Mouse (Mus musculus) lung, postnatal 10 days (tissue): Measurements from ENCODE around the gene Pphln1.
A peak's percentile ranks its signal among the peaks of the same experiment; 100 is the strongest.
"Not testable (repeated sequence)": the region's sequence is repeated elsewhere in the genome, so short reads cannot be mapped to it uniquely, and the experiment has no call there.

Experiments used
- DNase-seq: peaks from one replicate; pipeline ENCODE4 v3.0.0; 2021

Pphln1 gene

DNA sequence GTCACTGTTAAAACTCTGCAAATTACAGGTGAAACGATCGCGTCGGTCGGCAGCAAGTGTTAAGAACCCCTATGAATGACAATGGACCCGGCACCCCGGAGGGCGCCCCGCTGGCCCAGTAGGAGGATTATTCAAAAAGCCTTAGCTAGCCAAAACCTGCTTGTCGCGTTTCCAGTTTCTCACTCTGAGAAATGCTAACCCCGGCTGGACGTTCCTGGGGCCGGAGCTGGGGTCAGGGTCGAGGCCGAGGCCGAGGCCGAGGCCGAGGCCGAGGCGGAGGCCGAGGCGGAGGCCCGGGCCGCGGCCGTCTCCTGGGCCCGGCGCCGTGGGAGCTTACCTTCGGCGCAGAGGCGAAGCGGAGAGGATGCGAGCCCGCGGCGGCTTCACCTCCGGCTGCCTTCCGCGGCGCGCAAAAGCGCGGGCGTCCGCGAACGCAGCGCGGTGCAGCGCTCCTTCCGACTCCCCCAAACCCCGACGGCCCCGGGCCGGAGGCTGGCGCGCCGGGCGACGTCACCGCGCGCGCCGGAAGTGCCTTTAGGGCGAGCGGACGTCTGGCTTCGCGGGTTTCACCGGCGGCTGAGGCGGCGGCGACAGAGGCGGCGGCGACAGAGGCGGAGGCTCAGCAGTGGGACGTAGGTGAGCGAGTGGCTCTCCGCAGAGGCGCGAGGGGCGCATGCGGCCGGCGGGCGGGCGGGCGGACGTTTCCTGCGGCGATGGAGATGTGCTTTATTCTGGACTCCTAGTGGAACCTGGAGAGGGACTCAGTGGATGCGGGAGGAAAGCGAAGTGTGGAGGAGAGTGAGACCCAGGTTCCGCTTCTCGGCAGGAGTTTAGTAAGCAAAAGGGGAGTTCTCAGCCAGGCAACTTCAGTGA, at the start of gene Pphln1, which contains the start of gene Zcrb1:
TSS of gene Pphln1 (plus strand) at position 525 of the 873 bp plus-strand sequence.
TSS of gene Zcrb1 (minus strand) at position 509 of the 873 bp plus-strand sequence.
- DNase-seq, result peak; percentile 85

DNA sequence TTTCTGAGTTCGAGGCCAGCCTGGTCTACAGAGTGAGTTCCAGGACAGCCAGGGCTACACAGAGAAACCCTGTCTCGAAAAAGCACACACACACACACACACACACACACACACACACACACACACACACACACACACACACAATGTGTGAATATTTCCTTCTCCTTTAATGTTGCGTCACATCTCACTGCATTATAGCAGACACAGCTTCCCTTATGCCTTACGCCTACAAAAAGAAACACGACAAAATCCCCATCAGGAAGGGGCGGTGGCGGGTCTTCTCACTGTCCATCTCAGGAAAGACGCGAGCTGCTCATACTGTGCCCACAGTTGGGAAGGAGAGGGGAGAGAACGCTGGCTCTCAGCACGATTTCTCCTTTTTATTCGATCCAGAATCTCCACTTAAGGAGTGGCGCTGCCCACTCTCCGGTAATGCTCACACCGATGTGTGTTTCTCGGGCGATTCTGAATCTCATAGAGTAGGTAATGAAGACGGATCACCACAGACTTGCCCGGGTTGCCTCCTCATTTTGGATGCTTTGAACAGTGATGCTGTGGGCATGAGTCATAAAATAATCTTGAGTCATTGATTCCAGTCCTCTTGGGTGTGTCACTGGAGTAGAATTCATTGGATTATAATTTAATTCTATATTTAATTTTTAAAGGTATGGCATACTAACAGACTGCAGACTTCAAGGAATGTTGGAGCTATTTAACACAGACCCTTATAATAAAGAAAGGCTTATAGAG, 39.6 kb upstream of the Pphln1 start:
- no peak for DNase-seq

DNA sequence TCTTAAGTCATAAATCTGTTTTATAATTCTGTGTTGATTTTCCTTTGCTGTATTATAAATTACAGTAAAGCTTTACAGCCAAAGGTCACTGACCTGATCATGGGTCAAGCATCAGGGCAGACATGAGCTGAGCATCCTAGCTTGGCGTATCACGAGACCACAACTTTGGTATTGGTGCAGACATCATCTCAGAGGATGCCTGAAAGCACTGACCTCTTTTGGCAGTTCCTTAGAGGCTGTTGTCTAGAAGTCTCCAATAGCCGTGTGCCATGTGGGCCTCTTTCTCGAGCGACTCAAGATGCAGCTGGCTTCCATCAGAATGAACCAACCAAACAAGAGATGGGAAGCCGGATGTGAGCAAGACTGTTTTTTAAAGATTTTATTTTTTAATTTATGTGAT, 32.6 kb upstream of the Pphln1 start:
- DNase-seq, result no peak

DNA sequence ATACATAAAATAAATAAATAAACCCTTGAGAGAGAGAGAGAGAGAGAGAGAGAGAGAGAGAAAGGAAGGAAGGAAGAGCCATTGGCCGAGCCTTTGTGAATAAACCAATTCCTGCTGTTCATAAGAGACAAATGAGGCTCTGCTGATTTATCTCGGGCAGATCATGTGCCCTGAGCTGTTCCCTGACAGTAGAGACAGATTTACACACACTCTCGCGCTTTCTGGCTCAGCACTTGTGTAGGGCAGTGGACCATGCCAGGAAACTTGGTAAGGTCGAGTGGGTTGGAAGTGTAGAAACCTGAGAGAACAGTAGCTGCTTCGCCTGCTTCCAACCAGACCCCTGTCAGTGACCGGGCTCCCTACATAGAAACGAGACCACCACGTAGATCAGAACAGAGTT, 29.6 kb upstream of the Pphln1 start:
- peak; percentile 7 for DNase-seq

DNA sequence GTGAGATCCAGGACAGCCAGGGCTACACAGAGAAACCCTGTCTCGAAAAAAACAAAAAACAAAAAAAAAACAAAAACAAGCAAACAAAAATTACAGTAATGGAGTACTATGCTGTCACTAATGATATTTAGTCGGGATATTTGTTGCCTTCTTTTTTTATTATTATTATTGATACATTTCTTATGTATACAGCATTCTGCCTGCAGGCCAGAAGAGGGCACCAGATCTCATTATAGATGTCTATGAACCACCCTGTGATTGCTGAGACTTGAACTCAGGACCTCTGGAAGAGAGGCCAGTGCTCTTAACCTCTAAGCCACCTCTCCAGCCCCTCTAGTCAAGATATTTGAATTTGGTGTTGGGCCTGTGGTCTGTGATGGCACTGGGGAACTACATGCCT, 26.3 kb upstream of the Pphln1 start:
- no peak for DNase-seq

DNA sequence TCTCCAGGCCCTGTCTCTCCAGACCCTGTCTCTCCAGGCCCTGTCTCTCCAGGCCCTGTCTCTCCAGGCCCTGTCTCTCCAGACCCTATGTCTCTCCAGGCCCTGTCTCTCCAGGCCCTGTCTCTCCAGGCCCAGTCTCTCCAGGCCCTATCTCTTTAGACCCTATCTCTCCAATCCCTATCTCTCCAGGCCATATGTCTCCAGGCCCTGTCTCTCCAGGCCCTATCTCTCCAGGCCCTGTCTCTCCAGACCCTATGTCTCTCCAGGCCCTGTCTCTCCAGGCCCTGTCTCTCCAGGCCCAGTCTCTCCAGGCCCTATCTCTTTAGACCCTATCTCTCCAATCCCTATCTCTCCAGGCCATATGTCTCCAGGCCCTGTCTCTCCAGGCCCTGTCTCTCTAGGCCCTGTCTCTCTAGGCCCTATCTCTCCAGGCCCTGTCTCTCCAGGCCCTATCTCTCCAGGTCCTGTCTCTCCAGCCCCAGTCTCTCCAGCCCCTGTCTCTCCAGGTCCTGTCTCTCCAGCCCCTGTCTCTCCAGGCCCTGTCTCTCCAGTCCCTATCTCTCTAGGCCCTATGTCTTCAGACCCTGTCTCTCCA, 25.5 kb upstream of the Pphln1 start:
- not testable (repeated sequence) for DNase-seq

DNA sequence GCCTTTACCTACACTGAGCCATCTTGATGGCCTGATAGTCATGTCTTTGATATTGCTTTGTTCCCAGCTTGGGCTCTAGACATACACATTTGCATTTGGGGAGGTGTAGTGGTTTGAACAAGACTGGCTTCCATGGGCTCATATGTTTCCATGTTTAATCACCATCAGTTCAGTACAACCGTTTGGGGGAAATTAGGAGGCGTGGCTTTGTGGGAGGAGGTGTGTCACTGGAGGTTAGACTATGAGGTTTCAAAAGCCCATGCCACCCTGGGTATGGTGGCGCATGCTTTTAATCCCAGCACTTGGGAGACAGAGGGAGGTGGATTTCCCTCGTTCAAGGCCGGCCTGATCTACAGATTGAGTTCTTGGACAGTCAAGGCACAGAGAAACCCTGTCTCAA, 22.5 kb upstream of the Pphln1 start:
- DNase-seq, result no peak

DNA sequence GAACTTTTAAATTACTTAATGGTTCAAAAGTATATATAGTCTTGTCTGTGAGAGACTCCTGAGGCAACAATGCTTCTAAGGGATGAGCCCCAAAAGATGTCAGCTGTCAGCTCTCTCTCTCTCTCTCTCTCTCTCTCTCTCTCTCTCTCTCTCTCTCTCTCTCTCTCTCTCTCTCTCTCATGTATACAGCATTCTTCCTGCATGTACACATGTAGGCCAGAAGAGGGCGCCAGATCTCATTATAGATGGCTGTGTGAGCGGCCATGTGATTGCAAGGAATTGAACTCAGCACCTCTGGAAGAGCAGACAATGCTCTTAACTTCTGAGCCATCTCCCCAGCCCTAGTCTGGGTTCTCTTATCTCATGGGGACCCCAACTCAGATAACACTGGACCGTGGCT, 19.0 kb upstream of the Pphln1 start:
- no peak for DNase-seq

DNA sequence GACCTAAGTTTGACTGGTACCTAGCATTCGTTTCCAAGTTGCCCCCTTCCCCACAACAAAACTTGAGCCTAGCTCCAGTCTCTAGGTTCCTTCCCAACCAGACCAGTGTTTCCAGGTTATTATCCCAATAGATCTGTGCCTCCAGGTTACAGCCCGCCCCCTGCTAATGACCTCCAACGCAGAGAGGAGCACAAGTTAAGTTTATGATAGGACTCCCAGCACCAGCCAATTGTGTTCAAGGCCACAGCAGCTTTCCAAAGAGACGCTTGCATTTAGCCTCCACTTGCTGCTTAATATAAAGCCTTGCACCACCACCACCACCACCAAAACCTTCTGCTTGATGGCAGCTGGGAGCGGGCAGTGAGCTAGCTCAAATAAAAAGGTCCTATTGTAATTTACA, 16.8 kb upstream of the Pphln1 start:
- DNase-seq, result no peak

DNA sequence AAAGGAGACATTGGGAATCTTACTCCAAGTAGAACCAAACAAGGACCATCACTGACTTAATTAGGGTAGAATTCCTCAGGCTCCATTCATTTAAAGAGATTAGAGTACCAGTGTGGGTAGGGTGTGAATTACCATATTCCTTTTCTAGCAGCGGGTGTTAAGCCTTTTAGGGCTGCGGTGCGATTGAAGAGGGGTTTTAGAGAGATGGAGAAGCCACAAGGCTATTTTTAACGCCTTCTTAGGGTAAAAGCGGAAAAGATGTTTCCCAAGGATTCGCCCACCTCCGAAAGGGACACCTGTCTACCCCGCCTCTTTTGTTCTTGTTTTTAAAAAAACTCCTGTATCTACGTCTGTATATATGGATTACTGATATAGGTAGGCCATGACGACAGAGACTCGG, 881 bp upstream of the Pphln1 start:
- DNase-seq, result no peak

DNA sequence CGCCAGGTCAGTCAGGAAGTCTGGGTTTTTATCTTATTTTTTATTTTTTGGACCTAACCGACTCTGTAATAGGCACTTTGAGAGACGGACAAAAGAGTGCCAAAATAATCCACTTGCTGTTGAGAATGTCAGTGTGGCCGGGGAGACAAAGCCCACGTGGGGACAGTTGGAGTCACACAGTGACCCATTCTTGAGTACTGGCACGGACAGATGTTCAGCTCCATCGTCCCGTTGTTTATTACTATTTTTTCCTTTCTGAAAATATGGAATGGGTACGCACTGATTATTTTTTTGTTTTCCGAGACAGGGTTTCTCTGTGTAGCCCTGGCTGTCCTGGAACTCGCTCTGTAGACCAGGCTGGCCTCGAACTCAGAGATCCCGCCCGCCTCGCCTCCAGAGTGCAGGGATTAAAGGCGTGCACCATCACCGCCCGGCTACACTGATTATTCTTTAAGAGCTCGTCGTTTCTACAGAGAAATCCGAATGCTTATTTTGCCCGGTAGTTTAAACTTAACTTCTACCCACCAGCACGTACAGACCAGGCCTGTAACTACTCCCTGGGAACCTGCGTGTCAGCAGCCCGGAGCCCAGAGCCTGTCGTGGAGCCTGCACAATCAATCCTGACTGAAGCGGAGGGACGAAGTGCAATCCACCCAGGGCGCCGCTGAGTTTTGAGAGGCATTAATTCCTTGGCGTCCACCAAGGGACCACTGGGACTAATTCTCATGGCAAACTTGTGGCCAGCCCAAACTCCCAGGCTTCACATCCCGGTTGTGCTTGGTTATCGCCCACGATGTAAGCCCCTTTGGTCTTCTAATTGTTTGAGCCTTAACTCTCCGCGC, 770 bp downstream of the Pphln1 start:
- peak; percentile 6 for DNase-seq

DNA sequence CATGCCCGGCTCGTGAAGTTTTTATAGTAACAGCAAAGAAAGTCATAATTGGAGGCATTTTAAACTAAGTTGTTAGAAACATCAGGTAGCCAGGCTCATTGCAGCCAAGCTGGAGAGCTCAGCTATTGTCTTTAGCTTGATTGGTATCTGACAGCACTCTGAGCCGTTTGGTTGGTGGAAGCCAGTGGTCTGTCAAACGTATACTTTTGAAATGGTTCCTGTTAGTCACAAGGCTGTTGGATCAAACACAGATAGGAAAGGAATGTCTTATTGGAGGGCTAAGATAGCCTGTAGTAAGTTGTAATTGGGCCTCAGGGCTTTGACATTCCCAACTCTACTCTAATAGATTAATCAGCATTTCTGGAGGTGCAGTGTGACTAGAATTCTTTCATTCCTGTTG, 3.3 kb downstream of the Pphln1 start:
- DNase-seq, result no peak

DNA sequence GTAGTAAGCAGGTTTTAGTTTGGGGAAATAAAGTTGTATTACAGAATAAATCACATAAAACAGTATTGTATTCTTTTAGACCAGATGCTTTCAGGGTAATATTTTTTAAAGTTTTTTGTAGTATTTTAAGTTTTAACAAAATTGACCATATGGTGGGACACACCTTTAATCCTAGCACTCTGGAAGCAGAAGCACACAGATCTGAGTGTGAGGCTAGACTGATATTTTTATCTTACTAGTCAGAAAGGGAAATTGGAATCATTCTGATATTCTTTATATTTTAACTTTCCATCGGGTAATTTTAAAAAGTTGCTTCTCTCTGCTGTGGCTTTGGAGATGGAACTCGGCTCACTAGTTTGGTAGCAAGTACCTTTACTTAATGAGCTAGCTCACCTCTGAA, 4.6 kb downstream of the Pphln1 start:
- DNase-seq, result no peak

DNA sequence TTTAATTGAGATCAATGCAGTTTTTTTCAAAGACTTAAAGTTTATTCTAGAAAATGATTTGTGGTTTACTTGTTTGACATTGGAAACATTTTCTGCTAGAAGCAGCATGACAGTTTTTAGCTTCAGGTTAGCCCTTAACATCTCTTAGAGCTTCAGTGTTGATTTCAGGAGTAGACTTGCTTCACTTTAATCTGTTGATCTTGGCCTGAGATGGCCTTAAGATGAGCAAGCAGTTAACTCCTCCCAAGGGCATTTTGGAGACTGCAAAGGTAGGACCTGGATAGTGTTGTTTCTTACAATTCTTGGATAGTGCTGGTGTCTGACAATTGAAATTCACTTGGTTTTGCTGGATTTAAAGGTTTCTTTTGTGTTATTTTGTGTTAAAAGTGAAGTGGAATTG, 6.7 kb downstream of the Pphln1 start:
- no peak for DNase-seq

DNA sequence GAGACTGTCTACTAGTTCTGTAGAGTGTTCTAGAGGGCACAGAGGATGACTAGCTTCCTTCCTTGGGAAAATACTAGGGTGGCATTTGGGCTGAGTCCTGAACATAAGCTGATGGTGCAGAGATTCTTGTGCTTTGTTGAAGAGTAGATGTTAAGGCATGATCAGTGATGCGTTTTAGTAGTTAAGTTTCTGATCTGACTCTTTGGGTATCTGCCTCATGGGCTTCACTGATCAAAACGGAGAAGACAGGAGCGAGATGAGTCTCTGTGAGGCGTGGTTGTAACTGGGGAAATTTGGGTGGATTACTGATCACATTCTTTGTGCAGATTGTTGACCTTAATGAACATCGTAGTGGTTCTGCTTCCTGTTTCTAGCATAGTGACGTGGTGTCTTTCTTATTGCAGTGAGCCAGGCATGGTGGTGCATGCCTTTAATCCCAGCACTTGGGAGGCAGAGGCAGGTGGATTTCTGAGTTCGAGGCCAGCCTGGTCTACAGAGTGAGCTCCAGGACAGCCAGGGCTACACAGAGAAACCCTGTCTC, 7.4 kb downstream of the Pphln1 start:
- DNase-seq, result no peak

DNA sequence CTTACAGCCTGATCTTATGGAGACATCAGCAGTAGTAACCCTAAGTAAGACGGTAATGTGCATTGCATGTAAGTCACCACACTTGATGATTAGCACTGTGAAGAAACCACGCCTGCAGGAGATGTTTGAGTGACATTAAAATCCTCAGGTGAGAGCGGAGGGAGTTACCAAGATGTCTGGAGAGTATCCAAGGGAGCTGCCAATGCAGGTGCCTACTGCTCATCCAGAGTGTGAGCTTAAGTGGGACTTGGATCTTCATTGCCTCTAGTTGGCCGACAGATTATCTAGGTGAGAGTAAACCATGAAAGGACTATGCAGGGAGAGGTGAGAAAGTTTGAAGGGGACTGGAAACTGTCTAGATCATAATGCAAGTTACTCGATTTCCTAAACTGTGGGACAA, 8.3 kb downstream of the Pphln1 start:
- DNase-seq, result no peak

DNA sequence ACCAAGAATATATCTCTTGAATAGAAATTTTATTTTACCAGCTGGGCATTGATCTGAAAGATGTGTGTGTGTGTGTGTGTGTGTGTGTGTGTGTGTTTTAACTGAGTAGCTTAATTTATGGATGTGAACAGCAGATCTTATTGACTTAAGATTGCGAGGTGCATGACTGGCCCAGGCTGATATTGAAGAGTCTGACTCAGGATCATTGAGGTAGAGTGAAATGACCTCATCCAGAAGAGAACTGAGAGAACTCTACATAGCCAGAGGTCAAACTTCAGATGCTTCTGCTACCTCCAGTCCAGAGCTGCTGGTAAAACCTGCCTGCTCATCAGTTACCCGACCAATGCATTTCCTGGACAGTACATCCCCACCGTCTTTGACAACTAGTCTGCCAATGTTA, 14.3 kb downstream of the Pphln1 start:
- no peak for DNase-seq

DNA sequence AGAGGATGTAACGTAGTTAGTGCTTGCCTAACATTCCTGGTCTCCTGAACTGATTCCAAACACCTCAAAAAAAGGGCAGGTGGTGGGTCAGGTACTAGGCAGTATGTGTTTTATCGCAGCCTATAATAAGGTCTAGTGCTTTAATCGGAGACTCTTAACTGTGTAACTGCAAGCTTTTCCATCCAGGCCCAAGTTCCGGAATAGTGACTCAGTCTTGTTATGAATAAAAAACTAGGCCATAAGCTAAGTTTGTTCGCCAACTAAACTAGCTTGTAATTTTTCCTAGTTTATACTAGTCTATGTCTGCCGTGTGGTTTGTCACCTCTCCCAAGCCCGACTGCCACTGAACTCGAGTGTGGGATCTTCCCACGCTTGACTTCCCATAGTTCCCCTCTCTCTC, 16.3 kb downstream of the Pphln1 start:
- no peak for DNase-seq

DNA sequence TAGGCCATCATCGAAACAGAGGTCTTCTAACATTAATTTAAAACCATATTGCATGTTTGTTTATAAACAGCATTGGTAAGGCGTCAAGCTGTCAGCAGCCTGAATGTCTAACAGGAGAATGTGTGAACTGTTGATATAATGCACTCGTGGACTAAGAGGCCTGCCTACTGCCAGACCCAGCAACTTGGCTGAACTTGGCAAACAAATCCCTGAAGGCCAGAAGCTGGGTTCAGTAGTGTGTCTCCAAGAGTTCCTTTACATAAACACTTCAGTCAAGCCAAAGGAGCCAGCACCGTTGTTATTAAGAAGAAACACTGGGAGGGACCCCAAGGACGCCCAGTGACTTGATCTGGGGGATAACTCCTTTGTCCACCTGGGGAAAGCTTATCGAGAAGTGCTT, 18.1 kb downstream of the Pphln1 start:
- peak; percentile 13 for DNase-seq

DNA sequence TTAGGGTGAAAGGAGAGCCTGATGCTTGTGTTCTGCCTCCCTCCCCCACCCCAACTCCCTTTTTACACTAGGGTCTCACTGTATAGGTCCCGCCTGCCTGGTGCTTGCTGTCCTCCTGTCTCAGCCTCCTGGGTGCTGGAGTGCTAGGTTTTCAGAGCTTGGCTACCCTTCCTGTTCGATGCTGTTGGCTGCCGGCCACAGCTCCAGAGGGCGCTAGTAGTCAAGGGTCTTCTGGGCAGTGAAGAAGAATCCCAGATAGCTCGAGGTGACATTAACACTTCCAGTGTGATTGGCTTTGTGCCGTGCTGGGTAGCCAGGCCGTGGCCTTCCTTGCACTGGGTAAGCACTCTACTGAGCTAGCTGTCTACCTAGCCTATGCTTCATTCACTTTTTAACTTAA, 22.4 kb downstream of the Pphln1 start:
- no peak for DNase-seq

DNA sequence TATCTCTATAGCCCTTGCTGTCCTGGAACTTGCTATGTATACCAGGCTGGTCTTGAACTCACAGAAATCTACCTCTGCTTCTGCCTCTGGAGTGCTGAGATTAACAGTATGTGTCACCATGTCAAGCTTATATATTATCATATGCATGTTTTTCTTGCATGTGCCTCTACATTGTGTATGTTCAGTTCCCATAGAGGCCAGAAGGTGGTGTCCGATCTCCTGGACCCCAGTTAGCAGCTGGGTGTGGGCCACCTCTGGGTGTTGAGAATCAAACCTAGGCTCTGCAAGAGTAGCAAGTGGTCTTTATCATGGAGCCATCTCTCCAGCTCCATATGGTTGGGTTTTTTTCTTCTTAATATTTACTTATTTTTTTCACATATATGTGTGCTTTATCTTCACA, 24.4 kb downstream of the Pphln1 start:
- DNase-seq, result no peak

DNA sequence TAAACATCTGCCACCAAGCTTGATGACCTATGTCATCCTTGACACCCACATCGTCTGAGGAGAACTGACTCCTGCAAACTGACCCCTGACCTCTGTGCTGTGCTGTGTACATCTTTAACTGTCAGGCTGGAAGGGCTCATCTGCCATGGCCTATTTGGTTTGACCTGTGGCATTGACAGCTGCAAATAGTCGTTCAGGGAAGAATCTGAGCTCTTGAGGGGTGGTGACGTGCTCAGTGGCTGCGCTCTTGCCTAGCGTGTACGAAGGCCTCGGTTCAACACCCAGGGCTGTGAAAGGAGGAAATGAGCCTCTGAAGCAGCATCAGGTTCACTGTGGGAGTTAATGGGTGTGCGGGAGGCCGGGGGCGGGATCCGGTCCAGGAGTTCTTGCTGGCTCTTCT, 35.7 kb downstream of the Pphln1 start:
- no peak for DNase-seq

DNA sequence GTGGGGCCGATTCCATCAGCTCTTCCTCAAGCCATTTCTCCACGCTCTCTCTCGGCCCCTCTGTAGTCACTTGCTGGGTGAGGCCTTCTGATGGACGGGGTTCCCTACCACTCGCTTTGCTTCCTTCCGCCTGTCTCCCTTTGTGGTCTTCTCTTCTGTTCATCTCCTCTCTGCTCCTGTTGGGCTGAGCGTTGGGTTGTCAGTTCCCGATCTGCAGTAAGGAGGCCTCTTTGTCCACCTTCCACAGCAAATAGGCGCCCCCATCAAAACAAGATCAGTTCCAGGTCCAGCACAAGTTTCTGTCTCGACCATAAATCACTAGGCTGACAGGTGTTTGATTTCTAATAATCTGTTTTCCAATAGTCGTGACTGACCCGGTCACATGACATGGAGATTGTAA, 37.8 kb downstream of the Pphln1 start:
- DNase-seq, result no peak
